Mouse (Mus musculus): ENCODE results near the gene Ypel1. TPM values are rescaled to one million over a fixed set of nuclear protein-coding genes. Genes with fewer than 3 reads are reported as not detected.

Ypel1 gene
- total and polyA plus RNA-seq, 3 experiments = 6.6 to 10.0 (median 6.6) TPM

DNA sequence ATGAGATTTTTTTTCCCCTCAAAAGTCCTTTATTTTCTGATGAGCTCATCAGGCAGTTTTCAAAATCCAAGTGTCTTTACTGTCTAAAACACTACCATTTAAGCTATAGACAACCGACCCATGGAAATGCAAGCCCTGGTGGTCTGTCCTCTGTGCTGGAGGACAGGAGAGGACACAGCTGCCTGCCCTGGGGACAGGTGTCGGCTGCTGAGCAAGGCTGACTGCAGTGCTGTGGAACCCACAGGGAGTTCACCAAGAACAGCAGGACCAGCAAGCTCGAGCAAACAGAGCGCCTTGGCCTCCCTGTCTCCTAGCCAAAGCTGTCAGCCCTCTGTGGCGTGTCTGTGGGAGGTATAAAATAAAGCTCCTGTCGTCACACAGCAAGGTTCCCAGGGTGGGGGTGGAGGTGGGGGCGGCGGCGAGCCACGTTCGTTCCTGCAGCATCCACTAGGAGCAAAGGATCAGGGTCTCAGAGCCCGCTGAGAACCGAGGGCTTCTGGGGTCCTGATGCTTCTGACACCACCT is 17.2 kb downstream of the Ypel1 start:
- DNase-seq = peak; percentile 17

DNA sequence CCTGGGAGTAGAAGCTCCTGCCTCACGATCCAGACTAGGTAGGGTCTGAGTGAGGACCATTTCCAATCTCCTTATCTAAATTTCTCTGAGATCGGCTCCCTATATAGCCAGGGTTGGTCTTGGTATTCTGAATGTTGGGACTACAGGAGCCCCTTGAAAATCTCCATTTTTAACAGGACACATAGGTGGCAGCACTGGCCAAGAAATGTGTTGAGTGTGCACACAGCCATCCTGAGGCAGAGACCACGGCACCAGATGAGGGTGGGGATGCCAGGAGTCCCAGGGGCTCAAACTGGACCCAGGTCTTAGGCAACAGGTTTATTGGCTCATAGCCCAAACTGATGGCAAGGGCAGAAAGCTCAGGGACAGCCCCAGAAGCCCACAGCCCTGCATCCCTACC is 18.9 kb downstream of the Ypel1 start:
- no peak for DNase-seq

DNA sequence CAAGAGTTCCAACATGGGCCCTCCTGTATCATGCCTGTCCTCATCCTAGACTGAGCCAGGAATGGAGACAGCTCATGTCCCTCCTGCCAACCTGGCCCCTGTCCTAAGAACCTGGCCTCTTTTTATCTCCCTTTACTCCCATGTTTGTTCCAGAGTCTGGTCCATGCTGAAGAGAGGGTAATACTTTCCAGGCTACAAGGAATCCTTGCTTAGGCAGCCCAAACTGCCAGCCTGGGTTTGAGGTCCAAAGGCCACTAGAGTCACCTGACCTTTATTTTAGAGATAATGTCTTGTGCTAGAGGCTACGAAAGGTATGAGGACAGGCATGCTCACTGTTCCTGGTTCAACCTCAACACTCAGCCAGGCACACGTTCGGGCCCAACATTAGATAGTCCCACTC is 27.4 kb downstream of the Ypel1 start:
- no peak for DNase-seq

DNA sequence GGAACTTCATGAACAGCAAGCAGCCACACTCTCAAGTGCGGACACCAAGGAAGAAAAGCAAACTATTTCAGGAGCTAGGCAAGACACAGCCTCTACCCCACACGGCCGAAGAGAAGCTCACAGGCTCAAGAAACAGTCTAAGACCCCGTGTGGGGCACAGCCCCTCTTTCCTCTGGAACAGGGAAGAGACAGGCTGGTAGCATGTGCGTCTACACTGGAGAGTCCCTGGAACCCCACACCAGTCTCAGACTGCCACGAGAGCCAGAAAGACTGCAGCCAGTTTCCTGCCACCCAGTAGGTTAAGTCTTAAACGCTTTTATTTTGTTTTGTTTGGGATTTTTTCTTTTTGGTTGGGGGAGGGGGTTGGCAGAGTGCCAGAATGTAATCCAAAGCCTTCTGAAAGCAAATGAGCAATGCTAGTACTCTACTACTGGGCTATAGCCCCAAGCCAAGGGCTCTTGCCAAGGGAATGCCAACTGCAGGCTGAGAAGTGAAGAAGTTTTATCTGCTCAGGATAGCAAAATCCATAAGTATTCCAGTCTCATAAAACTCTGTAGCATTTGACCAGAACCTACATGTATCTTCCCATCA is 33.2 kb downstream of the Ypel1 start:
- DNase-seq = no peak

DNA sequence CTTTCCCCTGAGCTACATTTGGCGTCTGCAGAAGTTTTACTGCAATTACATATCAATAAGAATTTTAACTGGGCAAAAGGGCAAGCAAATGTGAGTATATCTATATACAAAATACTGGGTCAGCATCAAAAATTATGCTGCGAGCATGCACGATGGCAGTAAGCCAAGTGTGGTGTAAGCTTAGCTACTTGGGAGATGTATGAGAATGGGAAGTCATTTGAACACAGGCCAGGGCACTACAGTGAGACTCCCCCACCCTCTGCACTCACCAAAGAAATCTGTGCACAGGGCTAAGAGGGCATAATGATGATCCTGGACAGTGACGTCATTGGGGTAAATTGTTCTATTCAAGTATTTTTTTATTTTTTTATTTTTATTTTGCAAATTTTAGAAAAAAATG is 35.1 kb downstream of the Ypel1 start:
- DNase-seq = no peak

DNA sequence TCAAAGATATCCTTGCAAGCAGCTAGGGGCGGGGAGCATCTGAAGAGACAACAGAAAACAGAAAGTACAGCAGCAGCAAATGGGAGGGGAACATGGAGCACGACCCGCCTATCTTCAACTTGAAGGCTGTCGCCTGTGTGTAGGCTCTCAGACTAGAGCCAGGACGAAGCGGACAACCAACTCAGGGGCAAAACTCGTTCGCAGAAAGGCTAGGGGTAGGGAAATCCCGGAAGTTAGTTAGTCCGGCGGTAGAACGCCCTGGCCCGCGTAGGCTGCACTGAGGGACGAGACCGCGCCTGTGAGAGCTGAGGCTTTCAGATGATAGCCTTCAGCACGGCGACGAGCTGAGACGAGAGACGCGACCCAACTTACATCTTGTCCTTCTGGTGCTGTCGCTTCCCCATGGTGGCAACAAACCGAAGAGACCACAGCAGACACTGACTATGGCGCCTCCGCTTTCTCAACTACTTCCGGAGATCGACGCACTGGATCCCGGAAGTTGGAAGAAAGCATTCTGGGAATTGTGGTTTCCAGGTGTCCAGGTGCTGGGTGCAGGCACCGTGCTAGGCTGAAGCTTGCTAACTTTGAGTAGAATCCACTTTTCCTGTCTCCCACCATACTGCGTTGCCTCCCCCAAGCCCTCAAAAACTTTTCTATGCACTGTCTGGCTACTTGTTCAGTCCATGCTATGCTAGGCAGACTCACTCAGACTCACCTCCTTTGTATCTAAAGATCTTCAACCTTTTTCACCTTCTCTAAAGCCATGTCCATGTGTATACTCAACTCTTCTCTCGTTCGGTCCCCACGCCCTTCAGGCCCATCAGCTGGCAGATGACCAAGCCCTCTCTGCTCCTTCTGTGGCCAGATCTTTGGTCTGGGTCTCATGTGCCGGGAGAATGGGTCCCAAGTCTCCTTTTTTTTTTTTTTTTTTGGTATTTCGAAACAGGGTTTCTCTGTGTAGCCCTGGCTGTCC is 41.6 kb downstream of the Ypel1 start, which contains the start of gene Ppil2:
Ppil2 (minus strand) TSS at position 487 of the 973 bp plus-strand sequence.
- DNase-seq = peak; percentile 82

GRCm38 (mm10) chr16:17117309-17117799 is 47.9 kb downstream of the Ypel1 start:
- no peak for DNase-seq

DNA sequence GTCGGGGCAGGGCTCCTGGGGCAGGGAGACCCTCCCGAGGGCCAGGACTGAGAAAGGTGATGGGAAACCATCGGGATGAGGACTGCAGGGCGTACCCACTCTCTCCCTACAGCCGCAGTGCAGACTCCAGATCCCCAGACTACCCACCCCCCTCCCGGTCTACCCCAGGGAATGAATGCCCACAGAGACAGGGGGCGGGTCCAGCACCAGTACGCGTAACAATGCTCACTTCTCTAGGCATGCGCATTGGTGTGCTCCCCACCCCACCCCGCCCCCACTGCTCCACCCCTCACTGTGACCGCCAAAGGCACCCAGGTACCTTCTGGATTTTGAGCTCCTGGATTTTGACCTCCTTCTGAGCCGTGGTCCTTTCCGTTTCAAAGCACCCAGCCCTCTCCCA is 52.1 kb downstream of the Ypel1 start:
- DNase-seq = no peak

- no peak for DNase-seq
Observed at GRCm38 (mm10) chr16:17124119-17124870, 54.8 kb downstream of the Ypel1 start.

DNA sequence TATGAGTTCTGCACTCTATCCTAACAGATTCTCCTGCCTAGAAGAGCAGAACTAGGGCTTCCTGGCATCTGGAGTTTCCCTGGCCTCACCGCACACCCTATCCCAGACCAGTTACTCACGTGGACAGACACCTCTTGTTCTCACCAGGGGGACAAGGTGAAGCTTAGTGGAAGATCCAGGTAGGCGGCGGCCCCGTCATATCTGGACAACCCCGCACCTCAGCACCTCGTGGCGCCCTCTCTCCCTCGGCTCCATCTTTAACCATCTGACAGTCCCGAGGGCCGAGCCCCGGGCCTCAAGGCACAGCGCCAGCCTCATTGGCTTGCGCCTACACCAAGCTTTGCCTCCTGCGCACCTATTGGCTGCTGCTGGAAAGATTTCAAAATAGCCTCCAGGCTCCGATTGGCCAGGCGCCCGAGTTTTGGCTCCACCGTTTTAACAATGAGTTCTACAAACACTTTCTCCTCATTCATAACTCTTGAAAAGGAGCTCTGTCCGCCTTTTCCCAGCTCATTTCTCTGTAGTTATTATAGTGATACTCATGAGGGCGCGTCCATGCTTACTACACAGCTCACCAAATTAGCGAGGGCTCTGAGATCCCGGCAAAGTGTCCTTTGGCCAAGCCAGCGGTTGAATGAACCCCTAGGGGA is 55.5 kb downstream of the Ypel1 start, which contains the start of gene 2610318N02Rik:
2610318N02Rik (minus strand) TSS at position 297 of the 650 bp plus-strand sequence.
- peak; percentile 88 for DNase-seq

- peak; percentile 69 for DNase-seq
Observed at GRCm38 (mm10) chr16:17127292-17127691, 57.8 kb downstream of the Ypel1 start.

DNA sequence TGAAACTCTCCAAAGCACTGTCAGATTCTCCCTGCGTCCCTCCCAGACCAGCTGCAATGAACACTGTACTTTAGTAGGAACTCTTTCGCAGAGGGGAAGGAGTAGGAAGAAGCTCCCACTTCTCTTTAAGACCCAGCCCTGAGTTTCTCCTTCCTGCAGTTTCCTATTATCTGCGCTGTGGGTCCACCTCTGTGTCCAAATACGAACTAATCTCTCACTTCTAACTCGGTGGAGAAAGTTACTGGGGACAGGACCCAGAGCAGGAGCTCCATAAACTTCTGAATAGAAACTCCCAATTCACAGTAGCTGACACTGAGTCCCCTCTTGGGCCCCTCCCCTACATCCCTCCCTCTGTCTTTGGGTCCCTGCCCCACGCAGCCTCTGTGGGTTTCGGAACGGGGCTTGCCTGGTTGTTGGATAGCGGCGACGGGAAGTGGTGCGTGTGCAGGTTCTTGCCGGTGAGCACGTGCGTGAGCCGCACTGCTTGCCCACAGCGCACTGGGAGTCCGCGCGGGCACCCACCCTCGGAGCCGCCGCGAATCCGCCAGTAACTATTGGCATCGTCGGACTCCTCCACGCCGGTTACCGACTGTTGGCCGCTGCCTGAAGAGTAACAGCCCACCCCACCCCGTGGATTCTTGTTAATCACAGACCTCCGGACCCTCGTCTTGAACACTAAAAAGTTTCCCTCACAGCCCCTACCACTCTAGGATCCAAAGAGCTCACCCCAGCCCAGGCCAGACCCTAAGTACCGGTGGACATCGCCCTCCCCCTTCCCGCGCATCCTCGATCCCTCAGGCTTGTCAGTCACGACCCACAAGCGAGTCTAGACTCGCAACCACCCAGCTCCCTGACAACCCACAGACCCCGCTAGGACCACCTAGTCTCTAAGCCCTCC is 61.9 kb downstream of the Ypel1 start:
- no peak for DNase-seq

- peak; percentile 98 for DNase-seq
Observed at GRCm38 (mm10) chr16:17132089-17132905, 62.8 kb downstream of the Ypel1 start, which contains the start of gene Sdf2l1. Gene Sdf2l1 (minus strand): TSS chr16:17132383.

DNA sequence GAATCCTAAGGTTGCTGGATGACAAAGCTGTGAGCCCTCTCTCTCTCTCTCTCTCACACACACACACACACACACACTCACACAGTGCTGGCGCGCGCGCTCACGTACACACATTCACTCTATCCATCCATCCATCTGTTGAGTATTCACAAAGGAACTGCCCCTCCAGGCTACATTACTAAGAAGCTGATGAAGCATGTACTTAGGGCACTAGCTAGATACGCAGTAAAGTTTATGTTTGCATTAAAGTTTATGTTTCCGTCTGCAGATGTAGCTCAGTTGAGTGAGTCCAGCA is 63.4 kb downstream of the Ypel1 start:
- no peak for DNase-seq

Small RNAs within 50 kb of the gene (microRNA-seq; reads per million reads assigned to microRNA genes)
- 113 to 148 reads per million in 2 experiments for gene Mir130b
- 1.3 to 3.3 reads per million in 2 experiments for gene Mir301b

Other genes with a start within 250 kb of the Ypel1 start
- gene Spag6l, start 240.2 kb upstream of the Ypel1 start, total RNA-seq (2021) = under 1 TPM; 0.31 to 0.35 TPM
- not detected in 2 replicates for gene Spag6l, start 240.2 kb upstream of the Ypel1 start, polyA plus RNA-seq (2012; rRNA removed)
- not detected for gene Igll1, start 205.7 kb upstream of the Ypel1 start, total RNA-seq (2021)
- not detected in 2 replicates for gene Igll1, start 205.7 kb upstream of the Ypel1 start, polyA plus RNA-seq (2012; rRNA removed)
- 10 to 100 TPM; 47.4 to 51.5 TPM for gene Top3b, start 199.0 kb upstream of the Ypel1 start, total RNA-seq (2021)
- gene Top3b, start 199.0 kb upstream of the Ypel1 start, polyA plus RNA-seq (2012; rRNA removed) = 43.8 and 53.1 TPM in 2 replicates
- under 1 TPM; 0.97 to 0.98 TPM for gene Vpreb1, start 198.9 kb upstream of the Ypel1 start, total RNA-seq (2021)
- gene Vpreb1, start 198.9 kb upstream of the Ypel1 start, polyA plus RNA-seq (2012; rRNA removed) = 4.7 and 4.8 TPM in 2 replicates
- gene Ppm1f, start 173.2 kb upstream of the Ypel1 start, total RNA-seq (2021) = 10 to 100 TPM; 39.2 to 48.9 TPM
- 15.4 and 18.9 TPM in 2 replicates for gene Ppm1f, start 173.2 kb upstream of the Ypel1 start, polyA plus RNA-seq (2012; rRNA removed)
- 100 to 1,000 TPM; 178 to 206 TPM for gene Mapk1, start 86.3 kb upstream of the Ypel1 start, total RNA-seq (2021)
- gene Mapk1, start 86.3 kb upstream of the Ypel1 start, polyA plus RNA-seq (2012; rRNA removed) = 45.2 and 62.7 TPM in 2 replicates
- 10 to 100 TPM; 80.3 to 98.6 TPM for gene Ppil2, start 41.6 kb downstream of the Ypel1 start, total RNA-seq (2021)
- 75.6 and 87.1 TPM in 2 replicates for gene Ppil2, start 41.6 kb downstream of the Ypel1 start, polyA plus RNA-seq (2012; rRNA removed)
- 1 to 10 TPM; 1.2 to 1.9 TPM for gene 2610318N02Rik, start 55.5 kb downstream of the Ypel1 start, total RNA-seq (2021)
- 0.30 and 0.75 TPM in 2 replicates for gene 2610318N02Rik, start 55.5 kb downstream of the Ypel1 start, polyA plus RNA-seq (2012; rRNA removed)
- 10 to 100 TPM; 33.2 to 42.4 TPM for gene Sdf2l1, start 62.7 kb downstream of the Ypel1 start, total RNA-seq (2021)
- gene Sdf2l1, start 62.7 kb downstream of the Ypel1 start, polyA plus RNA-seq (2012; rRNA removed) = 45.0 and 64.6 TPM in 2 replicates
- gene Ydjc, start 74.9 kb downstream of the Ypel1 start, total RNA-seq (2021) = 1 to 10 TPM; 4.9 to 6.5 TPM
- 28.2 and 39.2 TPM in 2 replicates for gene Ydjc, start 74.9 kb downstream of the Ypel1 start, polyA plus RNA-seq (2012; rRNA removed)
- gene Ccdc116, start 77.5 kb downstream of the Ypel1 start, total RNA-seq (2021) = under 1 TPM; 0.24 to 0.29 TPM
- gene Ccdc116, start 77.5 kb downstream of the Ypel1 start, polyA plus RNA-seq (2012; rRNA removed) = 0.44 and 0.60 TPM in 2 replicates
- 100 to 1,000 TPM; 198 to 273 TPM for gene Ube2l3, start 133.0 kb downstream of the Ypel1 start, total RNA-seq (2021)
- 91.0 and 109 TPM in 2 replicates for gene Ube2l3, start 133.0 kb downstream of the Ypel1 start, polyA plus RNA-seq (2012; rRNA removed)
- under 1 TPM in 1 of 2 experiments, not detected in 1; 0.07 TPM for gene Rimbp3, start 138.9 kb downstream of the Ypel1 start, total RNA-seq (2021)
- not detected in 2 replicates for gene Rimbp3, start 138.9 kb downstream of the Ypel1 start, polyA plus RNA-seq (2012; rRNA removed)
- 1 to 10 TPM; 2.4 to 2.7 TPM for gene Hic2, start 163.9 kb downstream of the Ypel1 start, total RNA-seq (2021)
- gene Hic2, start 163.9 kb downstream of the Ypel1 start, polyA plus RNA-seq (2012; rRNA removed) = 2.1 and 2.6 TPM in 2 replicates
- gene Tmem191c, start 206.4 kb downstream of the Ypel1 start, total RNA-seq (2021) = 1 to 10 TPM; 6.8 to 7.9 TPM
- gene Tmem191c, start 206.4 kb downstream of the Ypel1 start, polyA plus RNA-seq (2012; rRNA removed) = 15.8 and 19.9 TPM in 2 replicates

Data from adrenal gland, adult 2 months (tissue).